Mouse (Mus musculus) stomach, embryonic 14.5 days (tissue): ENCODE measurements around the gene Gga1. TPM values are rescaled to one million over a fixed set of nuclear protein-coding genes. Genes with fewer than 3 reads are reported as not detected.

Experiments
- ATAC-seq: fragments of 200-750 bp; cut with Nextera tagmentation; 2 replicates; pipeline ENCODE4 v1.8.0; 2017; ENCODE audit warnings: low read depth, moderate TSS enrichment; ENCODE audit not compliant: insufficient number of reproducible peaks, insufficient read depth, low FRiP score
- H3K27ac ChIP-seq: fragments of 300-500 bp; sonication (generic); 2 replicates; pipeline ENCODE4 v1.5.1; 2014; ENCODE audit warnings: mild to moderate bottlenecking, low read length, moderate library complexity, mixed read lengths
- H3K27me3 ChIP-seq: fragments of 300-500 bp; sonication (generic); 2 replicates; pipeline ENCODE4 v1.6.1; 2014; ENCODE audit warnings: low read length, control low read depth, mixed read lengths; ENCODE audit not compliant: control insufficient read depth, insufficient read depth
- H3K36me3 ChIP-seq: fragments of 300-500 bp; sonication (generic); 2 replicates; pipeline ENCODE4 v1.6.1; 2014; ENCODE audit warnings: mild to moderate bottlenecking, control low read depth, low read length, moderate library complexity, mixed read lengths; ENCODE audit not compliant: control insufficient read depth, insufficient read depth
- H3K4me1 ChIP-seq: fragments of 300-500 bp; sonication (generic); 2 replicates; pipeline ENCODE4 v1.6.1; 2014; ENCODE audit warnings: low read length, control low read depth, mixed read lengths; ENCODE audit not compliant: control insufficient read depth, insufficient read depth
- H3K4me2 ChIP-seq: fragments of 300-500 bp; sonication (generic); replicated peaks from 2 replicates; pipeline ENCODE4 v1.6.1; 2014; ENCODE audit warnings: low read depth, low read length, control low read depth
- H3K4me3 ChIP-seq: fragments of 300-500 bp; sonication (generic); 2 replicates; pipeline ENCODE4 v1.5.1; 2014; ENCODE audit warnings: low read depth, low read length, control low read depth
- H3K9ac ChIP-seq: fragments of 300-500 bp; sonication (generic); replicated peaks from 2 replicates; pipeline ENCODE4 v1.6.1; 2014; ENCODE audit warnings: low read depth, mild to moderate bottlenecking, control low read depth, low read length, moderate library complexity, mixed read lengths
- H3K9me3 ChIP-seq: fragments of 300-500 bp; sonication (generic); 2 replicates; pipeline ENCODE4 v1.6.1; 2016; ENCODE audit warnings: low read depth, low read length, control low read depth; ENCODE audit not compliant: control insufficient read depth
- WGBS: fragments of 180-500 bp; shearing (Covaris S2); extraction: QIAGEN DNeasy Blood & Tissue Kit; methylation state at CpG from one replicate; pipeline ENCODE4 v1.1.7; 2014; 5-methylcytosine and 5-hydroxymethylcytosine counted together
- polyA plus RNA-seq: library from polyadenylated mRNA; unstranded; fragments of >200 nt; fragmentation: Nextera tagmentation; extraction: Ambion mirVana; gene quantifications from 2 replicates; pipeline ENCODE4 v1.2.1, GENCODE M21; 2014

Gga1 gene
- polyA plus RNA-seq, 1 experiment from 2014 or later = 38.2 TPM

DNA sequence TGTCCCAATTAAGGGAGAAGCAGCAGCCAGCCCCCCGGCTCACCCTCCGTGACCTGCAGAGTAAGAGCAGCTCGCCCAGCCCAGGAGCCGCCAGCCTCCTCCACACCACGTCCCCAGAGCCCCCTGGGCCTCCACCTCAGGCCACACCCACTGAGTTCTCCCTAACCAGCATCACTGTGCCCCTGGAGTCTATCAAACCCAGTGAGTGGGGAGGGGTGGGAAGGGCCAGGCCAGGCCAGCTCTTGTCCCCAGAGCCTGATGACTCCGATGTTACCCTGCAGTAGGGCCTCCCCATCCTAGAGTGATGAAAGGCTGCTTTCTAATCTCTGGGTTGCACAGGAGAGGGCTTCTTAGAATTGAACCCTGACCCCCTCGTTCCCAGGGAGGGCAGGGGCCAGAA is 15.4 kb downstream of the Gga1 start:
- Histone ChIP-seq H3K4me1 (peaks cover 29% of the 10 kb centered on the region), H3K4me3 (no peak overlapping the region), H3K27ac (no peak overlapping the region), H3K9me3 (no peaks in the 10 kb centered on the region), H3K36me3 (peaks cover 32% of the 10 kb centered on the region), H3K27me3 (no peaks in the 10 kb centered on the region), H3K9ac (no peak overlapping the region), H3K4me2 (no peak overlapping the region)
- 0 out of 2 replicates have a peak, but pooled peaks have one; percentile 12 for ATAC-seq
- WGBS = 29% methylated on average over 7 of the region's 7 CpGs

DNA sequence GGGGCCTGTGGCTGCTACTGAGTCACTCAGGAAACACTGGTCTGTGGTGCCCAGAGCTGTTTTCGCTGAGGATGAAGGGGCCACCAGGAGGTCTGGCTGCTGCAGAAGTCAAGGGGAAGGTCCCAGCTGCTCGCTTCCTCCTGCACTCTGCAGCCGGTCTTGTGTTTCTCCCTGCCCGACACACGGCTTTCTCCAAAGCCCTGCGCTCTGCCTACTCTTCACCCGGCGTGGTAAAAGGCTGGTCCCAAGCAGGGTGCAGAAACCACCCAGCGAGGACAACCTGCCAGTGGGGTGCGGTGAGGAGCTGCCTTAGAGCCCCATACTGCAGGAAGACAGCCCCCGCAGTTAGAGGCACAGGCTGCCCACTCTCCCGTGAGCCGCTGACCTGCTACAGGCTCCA is 17.7 kb downstream of the Gga1 start:
- peaks cover 23% of the 10 kb centered on the region for H3K36me3 ChIP-seq
- H3K4me3 ChIP-seq = no peak overlapping the region
- peaks cover 37% of the 10 kb centered on the region for H3K4me1 ChIP-seq
- H3K27me3 ChIP-seq = no peaks in the 10 kb centered on the region
- no peak overlapping the region for H3K4me2 ChIP-seq
- no peak overlapping the region for H3K9ac ChIP-seq
- peak overlapping the region; percentile 58; the same call in 1 of the 2 replicates for H3K27ac ChIP-seq
- whole genome bisulfite sequencing = 70% methylated on average over 13 of the region's 13 CpGs
- H3K9me3 ChIP-seq = no peaks in the 10 kb centered on the region
- no peak for ATAC-seq

GRCm38 (mm10) chr15:78895741-78896140 is 18.8 kb downstream of the Gga1 start:
- no peak overlapping the region for H3K9ac ChIP-seq
- ATAC-seq = no peak
- WGBS = 76% methylated on average over 2 of the region's 2 CpGs
- H3K4me2 ChIP-seq = no peak overlapping the region
- peaks cover 20% of the 10 kb centered on the region for H3K36me3 ChIP-seq
- no peak overlapping the region for H3K4me3 ChIP-seq
- H3K9me3 ChIP-seq = no peaks in the 10 kb centered on the region
- H3K27ac ChIP-seq = no peak overlapping the region; the same call in 1 of the 2 replicates
- H3K4me1 ChIP-seq = peaks cover 40% of the 10 kb centered on the region
- H3K27me3 ChIP-seq = no peaks in the 10 kb centered on the region

DNA sequence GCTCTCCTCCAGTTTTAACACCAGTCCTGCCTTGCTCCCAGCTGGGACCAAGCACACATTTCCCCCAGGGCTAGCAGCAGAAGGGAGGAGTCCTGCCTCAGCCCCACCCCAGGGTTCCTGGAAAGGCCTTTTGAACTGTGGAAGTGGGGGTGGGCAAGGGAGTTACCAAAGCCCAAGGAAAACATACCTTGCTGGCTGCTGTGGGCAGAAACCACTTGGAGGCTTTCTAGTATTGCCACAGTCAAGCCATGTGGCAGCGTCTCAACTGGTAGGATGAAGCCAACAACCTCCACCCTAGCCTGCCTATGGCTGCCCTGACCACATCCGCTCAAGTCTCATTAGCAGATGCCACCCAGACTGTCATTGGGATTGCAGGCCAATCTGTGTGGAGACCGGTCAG is 19.2 kb downstream of the Gga1 start:
- no peak for ATAC-seq

GRCm38 (mm10) chr15:78897488-78897887 is 20.5 kb downstream of the Gga1 start:
- 84% methylated on average over 4 of the region's 4 CpGs for WGBS
- ATAC-seq = no peak
- no peaks in the 10 kb centered on the region for H3K27me3 ChIP-seq
- no peak overlapping the region for H3K27ac ChIP-seq
- no peaks in the 10 kb centered on the region for H3K9me3 ChIP-seq
- no peak overlapping the region for H3K9ac ChIP-seq
- H3K36me3 ChIP-seq = peaks cover 9% of the 10 kb centered on the region
- peaks cover 53% of the 10 kb centered on the region for H3K4me1 ChIP-seq
- H3K4me2 ChIP-seq = no peak overlapping the region
- no peak overlapping the region for H3K4me3 ChIP-seq

More for the DNA sequence above, 19.2 kb downstream of the Gga1 start:
- H3K4me1 ChIP-seq = peaks cover 44% of the 10 kb centered on the region
- no peak overlapping the region for H3K4me3 ChIP-seq
- H3K4me2 ChIP-seq = no peak overlapping the region
- peaks cover 20% of the 10 kb centered on the region for H3K36me3 ChIP-seq
- no peaks in the 10 kb centered on the region for H3K27me3 ChIP-seq
- no peak overlapping the region for H3K27ac ChIP-seq
- H3K9ac ChIP-seq = no peak overlapping the region
- WGBS = 72% methylated on average over 3 of the region's 3 CpGs
- H3K9me3 ChIP-seq = no peaks in the 10 kb centered on the region

- 44% methylated on average over 6 of the region's 6 CpGs for WGBS
- H3K27ac ChIP-seq = peak overlapping the region; percentile 82; the same call in 1 of the 2 replicates
- H3K9ac ChIP-seq = no peak overlapping the region
- no peak for ATAC-seq
- peaks cover 12% of the 10 kb centered on the region for H3K36me3 ChIP-seq
- H3K27me3 ChIP-seq = no peaks in the 10 kb centered on the region
- no peaks in the 10 kb centered on the region for H3K9me3 ChIP-seq
- peak overlapping the region; percentile 67 for H3K4me2 ChIP-seq
- peaks cover 53% of the 10 kb centered on the region for H3K4me1 ChIP-seq
- H3K4me3 ChIP-seq = peak overlapping the region; percentile 67; the same call in 1 of the 2 replicates
Measured at GRCm38 (mm10) chr15:78898507-78899001, 21.6 kb downstream of the Gga1 start.

DNA sequence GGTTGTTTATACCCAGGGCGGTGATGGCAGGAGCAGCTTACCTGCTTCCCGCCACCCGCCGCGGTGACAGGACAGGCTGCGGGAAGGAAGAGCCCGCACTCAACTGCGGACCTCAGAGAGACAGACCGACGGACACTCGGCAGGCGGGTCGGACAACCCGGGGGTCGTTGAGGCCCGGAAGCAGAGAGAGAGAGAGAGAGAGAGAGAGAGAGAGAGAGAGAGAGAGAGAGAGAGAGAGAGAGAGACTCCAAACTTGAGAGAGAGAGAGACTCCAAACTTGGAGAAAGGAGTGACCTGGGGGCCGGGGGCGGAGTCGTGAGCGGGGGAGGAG is 22.4 kb downstream of the Gga1 start, which contains the start of gene Gm49510:
Gene Gm49510, plus strand, starts transcription at position 259 of the 331 bp plus-strand sequence.
- Histone ChIP-seq H3K27me3 (no peaks in the 10 kb centered on the region), H3K4me3 (peak within 1 kb of the TSS; percentile 67), H3K36me3 (peaks cover 17% of the 10 kb centered on the region; the same call in 1 of the 2 replicates), H3K9me3 (no peaks in the 10 kb centered on the region), H3K4me1 (peaks cover 46% of the 10 kb centered on the region), H3K4me2 (peak within 1 kb of the TSS; percentile 67), H3K9ac (peak within 1 kb of the TSS; percentile 67), H3K27ac (peak within 1 kb of the TSS; percentile 82)
- ATAC-seq = no peak
- WGBS = 2% methylated on average over 20 of the region's 20 CpGs

DNA sequence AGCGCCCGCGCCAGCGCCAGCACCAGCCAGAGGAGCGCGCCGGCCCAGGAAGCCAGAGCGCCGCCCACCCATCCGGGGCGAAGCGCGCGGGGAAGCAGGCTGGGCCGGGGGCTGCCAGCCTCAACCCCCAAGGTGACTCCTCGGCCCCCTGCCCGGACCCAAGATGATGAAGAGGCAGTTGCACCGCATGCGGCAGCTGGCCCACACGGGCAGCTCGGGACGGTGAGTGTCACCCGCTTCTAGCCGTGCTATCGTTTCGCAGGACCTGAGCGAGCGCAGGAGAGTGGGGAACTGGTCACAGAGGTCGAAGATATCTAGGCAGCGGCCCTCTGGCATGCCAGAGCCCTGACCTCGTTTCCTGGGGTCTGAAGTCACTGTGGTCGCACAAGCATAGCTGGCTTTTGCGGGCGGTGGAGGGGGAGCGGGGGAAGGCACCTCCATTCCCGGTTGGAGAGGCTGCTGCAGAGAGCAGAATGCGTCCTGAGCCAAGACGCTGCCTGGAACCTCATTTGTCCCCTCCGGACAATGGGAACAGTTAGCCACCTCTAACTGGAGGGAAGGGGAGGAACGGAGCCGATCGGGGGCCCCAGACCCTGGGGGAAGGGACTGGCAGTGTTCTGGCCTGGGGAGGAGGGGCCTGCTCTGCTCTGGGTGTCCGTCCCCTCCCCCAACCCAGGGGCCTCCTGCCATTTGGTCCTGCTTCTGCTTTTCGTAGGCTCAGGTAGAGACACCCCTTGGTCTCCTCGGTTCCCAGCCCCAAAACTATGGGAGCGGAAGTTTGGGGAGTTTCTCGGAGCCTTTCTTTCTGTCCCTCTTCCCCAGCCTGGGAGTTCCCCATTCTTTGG is 23.0 kb downstream of the Gga1 start, which contains the start of gene Sh3bp1:
Gene Sh3bp1, plus strand, starts transcription at position 29 of the 845 bp plus-strand sequence.
- peak; percentile 53 for ATAC-seq
- Histone ChIP-seq H3K4me1 (peaks cover 40% of the 10 kb centered on the region), H3K4me2 (peak within 1 kb of the TSS; percentile 67), H3K27ac (peak within 1 kb of the TSS; percentile 82), H3K27me3 (no peaks in the 10 kb centered on the region), H3K4me3 (peak within 1 kb of the TSS; percentile 67), H3K9ac (peak within 1 kb of the TSS; percentile 67), H3K36me3 (peaks cover 23% of the 10 kb centered on the region; the same call in 1 of the 2 replicates), H3K9me3 (no peaks in the 10 kb centered on the region)
- WGBS = 1% methylated on average over 46 of the region's 47 CpGs
